Mouse (Mus musculus) CH12.LX (cell line): ENCODE data around the gene Dlk1.

Experiments
- CTCF ChIP-seq, 2 experiments: IDR thresholded peaks in 1 of 2; conservative IDR thresholded peaks in 1 of 2; 2 replicates each; pipeline ENCODE4 v1.5.1; 2011 to 2012; ENCODE audit warnings: low read depth in 2 of 2, low read length in 2 of 2, improper control_type of control experiment in 1 of 2, inconsistent platforms in 1 of 2, mild to moderate bottlenecking in 1 of 2, moderate library complexity in 1 of 2
- E2F4 ChIP-seq: IDR thresholded peaks from 2 replicates; pipeline ENCODE4 v1.6.1; 2011; ENCODE audit warnings: low read depth, low read length, improper control_type of control experiment; ENCODE audit not compliant: insufficient replicate concordance
- ETS1 ChIP-seq: conservative IDR thresholded peaks from 2 replicates; pipeline ENCODE4 v1.6.1; 2012; ENCODE audit warnings: low read depth, mild to moderate bottlenecking, inconsistent platforms, low read length, improper control_type of control experiment, moderate library complexity
- GABPA ChIP-seq: IDR thresholded peaks from 2 replicates; pipeline ENCODE4 v1.6.1; 2012; ENCODE audit warnings: low read depth, low read length, improper control_type of control experiment, inconsistent platforms; ENCODE audit not compliant: insufficient replicate concordance
- RCOR1 ChIP-seq: conservative IDR thresholded peaks from 2 replicates; pipeline ENCODE4 v1.6.1; 2012; ENCODE audit warnings: low read depth, mild to moderate bottlenecking, inconsistent platforms, low read length, improper control_type of control experiment
- ZKSCAN1 ChIP-seq: IDR thresholded peaks from 2 replicates; pipeline ENCODE4 v1.6.1; 2012; ENCODE audit warnings: low read depth, inconsistent platforms, low read length, improper control_type of control experiment, borderline replicate concordance

- no peak for TF ChIP-seq E2F4
- no peak for TF ChIP-seq RCOR1
- TF ChIP-seq CTCF (conservative IDR thresholded peaks at IDR 0.05 in 1 of 2, IDR thresholded peaks at IDR 0.05 in 1 of 2; ENCODE audit: low read depth in 2 of 2, low read length in 2 of 2): no peak
- no peak for TF ChIP-seq GABPA
- no peak for TF ChIP-seq ZKSCAN1
- TF ChIP-seq ETS1: no peak
Observed at GRCm38 (mm10) chr12:109412675-109413074, 39.9 kb upstream of the Dlk1 start.
